Mouse (Mus musculus): ENCODE data around the gene Irak2. TPM values are rescaled to one million over a fixed set of nuclear protein-coding genes. Genes with fewer than 3 reads are reported as not detected.

The Irak2 gene
- polyA plus RNA-seq (2017; shearing (Covaris generic)): 34.9 TPM

DNA sequence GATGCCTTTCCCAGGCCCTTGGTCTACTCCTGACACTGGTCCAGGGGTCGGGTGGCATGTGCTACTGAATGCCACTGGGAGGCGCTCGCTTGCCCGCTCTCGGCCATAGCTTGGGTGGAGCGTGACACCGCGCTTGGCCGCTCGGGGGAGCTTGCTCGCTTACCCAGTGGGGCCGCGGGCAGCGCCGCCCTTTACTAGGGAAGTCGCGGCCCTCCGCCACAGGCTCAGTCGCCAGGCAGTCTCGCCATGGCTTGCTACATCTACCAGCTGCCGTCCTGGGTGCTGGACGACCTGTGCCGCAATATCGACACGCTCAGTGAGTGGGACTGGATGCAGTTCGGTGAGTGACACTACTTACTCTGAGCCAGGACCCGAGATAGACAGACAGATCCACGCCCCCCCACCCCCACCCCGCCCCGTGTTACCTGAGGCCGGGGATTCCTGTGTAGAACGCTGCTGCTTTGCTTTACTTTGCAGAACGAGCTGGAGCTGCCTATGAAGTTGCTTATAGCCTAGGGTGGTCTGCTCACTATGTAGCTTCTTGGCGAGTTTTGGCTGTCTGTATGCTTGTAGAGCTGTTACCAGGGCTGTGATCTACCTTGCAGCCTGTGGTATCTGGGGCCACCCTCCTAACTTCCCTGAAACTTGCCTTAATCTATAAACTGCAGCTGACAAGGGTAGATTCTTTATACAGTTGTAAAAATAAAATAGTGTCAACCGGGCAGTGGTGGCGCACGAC is at the start of gene Irak2:
Gene Irak2, plus strand, starts transcription at position 166 of the 739 bp plus-strand sequence.

DNA sequence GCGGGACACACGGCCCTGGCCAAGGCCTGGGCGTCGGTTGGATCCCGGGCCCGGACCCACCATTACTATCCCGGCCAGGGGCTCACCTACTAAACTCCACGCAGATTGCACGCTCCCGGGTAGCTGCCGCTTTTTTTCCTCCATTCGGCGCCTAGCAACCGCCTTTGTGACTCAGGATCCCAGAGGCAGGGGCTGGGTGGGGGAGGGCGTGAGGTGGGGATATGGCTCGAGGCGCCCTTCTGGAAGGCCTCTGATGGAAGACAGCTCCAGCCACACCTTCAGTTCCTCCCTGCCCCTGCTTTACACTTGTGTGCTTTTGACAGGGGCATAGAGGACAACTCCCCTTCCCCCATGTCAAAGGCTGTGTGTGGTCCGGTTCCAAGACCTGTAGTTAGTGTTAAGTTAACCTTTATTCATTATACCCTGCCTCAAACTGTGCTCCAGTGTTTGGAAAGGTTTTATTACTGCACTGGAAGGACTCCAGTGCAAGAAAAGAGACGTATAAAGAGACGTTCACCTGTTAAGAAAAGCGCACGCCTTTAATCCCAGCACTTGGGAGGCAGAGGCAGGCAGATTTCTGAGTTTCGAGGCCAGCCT is 37.6 kb upstream of the Irak2 start, which contains the start of gene Fancd2os:
Gene Fancd2os, minus strand, starts transcription at position 173 of the 597 bp plus-strand sequence.

DNA sequence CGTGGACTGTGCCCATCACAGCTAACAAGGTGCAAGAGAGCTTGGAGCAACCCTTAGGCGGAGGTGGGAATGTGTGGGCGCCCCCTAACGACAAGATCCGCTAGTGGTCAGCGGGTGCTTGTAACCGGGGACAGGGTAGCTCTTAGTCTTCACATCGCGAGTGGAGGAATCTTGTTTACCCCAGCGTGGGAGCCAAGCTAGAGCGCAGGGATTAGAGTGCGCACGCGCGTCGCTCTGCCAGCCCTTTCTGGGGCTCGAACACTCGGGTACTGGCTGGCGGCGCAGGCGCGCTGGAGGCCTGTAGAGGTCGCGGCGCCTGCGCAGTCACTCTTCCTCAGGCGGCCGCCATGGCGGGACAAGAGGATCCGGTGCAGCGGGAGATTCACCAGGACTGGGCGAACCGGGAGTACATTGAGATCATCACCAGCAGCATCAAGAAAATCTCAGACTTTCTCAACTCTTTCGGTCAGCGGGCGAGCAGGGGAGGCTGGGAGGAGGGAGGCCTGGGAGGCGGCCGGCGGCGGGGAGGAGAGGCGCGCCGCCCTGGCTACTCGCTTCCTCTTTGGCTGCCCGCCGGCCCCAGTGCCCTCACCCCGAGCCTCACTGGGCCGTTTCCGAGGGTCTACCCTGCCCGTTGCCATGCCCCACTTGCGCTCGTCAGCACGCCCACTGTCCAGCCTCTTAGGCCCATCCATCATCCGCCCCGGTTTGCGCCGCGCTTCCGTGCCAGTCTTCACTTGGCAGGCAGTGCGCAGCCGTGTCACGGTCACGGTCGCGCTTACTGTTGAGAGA is 33.6 kb upstream of the Irak2 start, which contains the start of gene Brk1:
Gene Brk1, plus strand, starts transcription at position 341 of the 792 bp plus-strand sequence.

GRCm38 (mm10) chr6:113623941-113624751 is 14.1 kb upstream of the Irak2 start, which contains the start of gene Vhl:
Gene Vhl (plus strand): TSS chr6:113623959.

GRCm38 (mm10) chr6:113696582-113697221 is 58.4 kb downstream of the Irak2 start, which contains the start of gene Tatdn2:
Gene Tatdn2 (plus strand): TSS chr6:113697050.

GRCm38 (mm10) chr6:113719878-113720277 is 81.6 kb downstream of the Irak2 start, which contains the start of gene Ghrl:
Gene Ghrl (minus strand): TSS chr6:113719880.

GRCm38 (mm10) chr6:113740236-113741217 is 102.3 kb downstream of the Irak2 start, which contains the start of gene Sec13:
Gene Sec13 (minus strand): TSS chr6:113740743.

Other genes with a start within 250 kb of the Irak2 start
- 16.4 TPM for gene Ttll3, start 249.2 kb upstream of the Irak2 start, polyA plus RNA-seq (2017; shearing (Covaris generic))
- 12.5 TPM for gene Rpusd3, start 219.1 kb upstream of the Irak2 start, polyA plus RNA-seq (2017; shearing (Covaris generic))
- not detected for gene Cidec, start 202.7 kb upstream of the Irak2 start, polyA plus RNA-seq (2017; shearing (Covaris generic))
- gene Jagn1, start 195.9 kb upstream of the Irak2 start, polyA plus RNA-seq (2017; shearing (Covaris generic)): 21.2 TPM
- gene Il17re, start 180.0 kb upstream of the Irak2 start, polyA plus RNA-seq (2017; shearing (Covaris generic)): 0.21 TPM
- 0.32 TPM for gene Il17rc, start 167.0 kb upstream of the Irak2 start, polyA plus RNA-seq (2017; shearing (Covaris generic))
- 9.0 TPM for gene Creld1, start 155.2 kb upstream of the Irak2 start, polyA plus RNA-seq (2017; shearing (Covaris generic))
- 0.24 TPM for gene Prrt3, start 136.5 kb upstream of the Irak2 start, polyA plus RNA-seq (2017; shearing (Covaris generic))
- gene Emc3, start 106.8 kb upstream of the Irak2 start, polyA plus RNA-seq (2017; shearing (Covaris generic)): 103 TPM
- gene Fancd2, start 106.8 kb upstream of the Irak2 start, polyA plus RNA-seq (2017; shearing (Covaris generic)): 1.2 TPM
- gene Fancd2os, start 37.8 kb upstream of the Irak2 start, polyA plus RNA-seq (2017; shearing (Covaris generic)): not detected
- gene Brk1, start 33.7 kb upstream of the Irak2 start, polyA plus RNA-seq (2017; shearing (Covaris generic)): 147 TPM
- 27.7 TPM for gene Vhl, start 14.5 kb upstream of the Irak2 start, polyA plus RNA-seq (2017; shearing (Covaris generic))
- gene Tatdn2, start 58.6 kb downstream of the Irak2 start, polyA plus RNA-seq (2017; shearing (Covaris generic)): 23.6 TPM
- 1.2 TPM for gene Ghrl, start 81.4 kb downstream of the Irak2 start, polyA plus RNA-seq (2017; shearing (Covaris generic))
- gene Sec13, start 102.3 kb downstream of the Irak2 start, polyA plus RNA-seq (2017; shearing (Covaris generic)): 130 TPM